Mouse (Mus musculus) myocyte (in vitro differentiated cells): ENCODE results near the gene Shroom3. TPM values are rescaled to one million over a fixed set of nuclear protein-coding genes. Genes with fewer than 3 reads are reported as not detected.

Source experiments
- H3K27me3 ChIP-seq: one replicate; pipeline ENCODE4 v1.6.1; 2011; ENCODE audit not compliant: control insufficient read depth, insufficient read depth, insufficient read length
- H3K36me3 ChIP-seq: one replicate; pipeline ENCODE4 v1.6.1; 2011; ENCODE audit not compliant: control insufficient read depth, insufficient read depth
- H3K4me2 ChIP-seq: one replicate; pipeline ENCODE4 v1.6.1; 2011; ENCODE audit warnings: low read depth, control low read depth
- H3K4me3 ChIP-seq: one replicate; pipeline ENCODE4 v1.5.1; 2011; ENCODE audit warnings: mild to moderate bottlenecking, control low read depth, moderate library complexity
- H3K79me2 ChIP-seq: one replicate; pipeline ENCODE4 v1.6.1; 2011; ENCODE audit not compliant: control insufficient read depth, insufficient read depth
- H3ac ChIP-seq: one replicate; pipeline ENCODE4 v1.6.1; 2011; ENCODE audit not compliant: control insufficient read depth, insufficient read length
- CEBPB ChIP-seq: IDR thresholded peaks from 2 replicates; pipeline ENCODE4 v1.6.1; 2011; ENCODE audit warnings: mild to moderate bottlenecking, moderate library complexity; ENCODE audit not compliant: poor library complexity, insufficient read depth, severe bottlenecking
- E2F4 ChIP-seq: IDR thresholded peaks from one replicate; pipeline ENCODE4 v1.6.1; 2011; ENCODE audit warnings: mild to moderate bottlenecking, control low read depth, moderate library complexity; ENCODE audit not compliant: insufficient read depth
- MAX ChIP-seq: IDR thresholded peaks from one replicate; pipeline ENCODE4 v1.6.1; 2011; ENCODE audit warnings: low read depth, mild to moderate bottlenecking, control low read depth
- MYOD1 ChIP-seq, 3 experiments: IDR thresholded peaks; one replicate each; pipeline ENCODE4 v1.6.1; 2011; ENCODE audit warnings: control low read depth in 2 of 3, low read depth in 2 of 3, mild to moderate bottlenecking in 2 of 3, moderate library complexity in 1 of 3; ENCODE audit not compliant: insufficient read length in 2 of 3, control insufficient read depth in 1 of 3
- MYOG ChIP-seq, 3 experiments: IDR thresholded peaks; one replicate each; pipeline ENCODE4 v1.6.1; 2011; ENCODE audit warnings: control low read depth in 2 of 3, low read depth in 2 of 3, mild to moderate bottlenecking in 2 of 3; ENCODE audit not compliant: insufficient read length in 2 of 3, control insufficient read depth in 1 of 3, insufficient read depth in 1 of 3
- POLR2A ChIP-seq: IDR thresholded peaks from one replicate; pipeline ENCODE4 v1.6.1; 2011; ENCODE audit warnings: low read depth, mild to moderate bottlenecking, control low read depth, moderate library complexity; ENCODE audit not compliant: insufficient read length
- POLR2AphosphoS2 ChIP-seq: IDR thresholded peaks from one replicate; pipeline ENCODE4 v1.6.1; 2011; ENCODE audit warnings: low read depth, control low read depth; ENCODE audit not compliant: insufficient read length
- REST ChIP-seq: IDR thresholded peaks from one replicate; pipeline ENCODE4 v1.6.1; 2011; ENCODE audit warnings: mild to moderate bottlenecking, control low read depth, moderate library complexity; ENCODE audit not compliant: insufficient read depth, insufficient read length
- SRF ChIP-seq: IDR thresholded peaks from one replicate; pipeline ENCODE4 v1.6.1; 2011; ENCODE audit warnings: low read depth; ENCODE audit not compliant: control insufficient read depth, insufficient read length
- TCF12 ChIP-seq: IDR thresholded peaks from one replicate; pipeline ENCODE4 v1.6.1; 2011; ENCODE audit warnings: mild to moderate bottlenecking, control low read depth; ENCODE audit not compliant: poor library complexity, insufficient read depth, severe bottlenecking
- TCF3 ChIP-seq: IDR thresholded peaks from one replicate; pipeline ENCODE4 v1.6.1; 2011; ENCODE audit warnings: low read depth, control low read depth; ENCODE audit not compliant: insufficient read length
- USF1 ChIP-seq: IDR thresholded peaks from one replicate; pipeline ENCODE4 v1.6.1; 2011; ENCODE audit warnings: low read depth, mild to moderate bottlenecking, control low read depth, moderate library complexity
- polyA plus RNA-seq: library from polyadenylated mRNA; unstranded; fragments of >200 nt; fragmentation: generic; extraction: Trizol; gene quantifications from one replicate; pipeline ENCODE4 v1.2.1, GENCODE M21; 2012; ENCODE audit warnings: missing spikeins

Shroom3 gene
- polyA plus RNA-seq, 1 experiment: 7.1 TPM

DNA sequence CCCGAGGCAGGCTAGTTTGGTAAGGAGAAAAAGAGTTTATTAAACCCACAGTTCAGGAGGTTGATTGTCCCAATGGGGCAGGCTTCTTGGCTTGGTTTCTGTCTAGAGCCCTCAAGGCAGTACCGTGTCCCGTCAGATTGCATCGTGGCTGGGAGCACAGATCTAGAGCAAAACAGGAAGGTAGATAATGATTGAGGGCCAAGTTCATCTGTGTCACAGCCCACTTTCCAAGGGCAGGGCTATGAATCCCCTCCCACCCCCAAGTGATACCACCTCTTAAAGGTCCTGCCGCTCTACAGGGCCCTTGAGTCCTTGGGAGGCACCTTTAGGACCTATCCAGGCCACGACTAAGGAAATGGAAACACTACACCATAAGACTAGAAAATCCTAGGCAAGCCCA, 234.5 kb downstream of the Shroom3 start:
- Histone ChIP-seq H3K4me3 (no peak overlapping the region), H3K27me3 (no peaks in the 10 kb centered on the region), H3K79me2 (no peaks in the 10 kb centered on the region), H3ac (no peak overlapping the region), H3K4me2 (no peak overlapping the region), H3K36me3 (no peaks in the 10 kb centered on the region)
- no peak for TF ChIP-seq REST
- no peak for TF ChIP-seq MYOD1 (IDR thresholded peaks at IDR 0.05; ENCODE audit: control insufficient read depth in 1 of 3, insufficient read length in 2 of 3, low read depth in 2 of 3)
- no peak for TF ChIP-seq MAX
- TF ChIP-seq CEBPB: no peak
- no peak for TF ChIP-seq TCF3
- no peak for TF ChIP-seq MYOG (IDR thresholded peaks at IDR 0.05; ENCODE audit: control insufficient read depth in 1 of 3, insufficient read depth in 1 of 3, insufficient read length in 2 of 3, low read depth in 2 of 3)
- TF ChIP-seq TCF12: no peak
- no peak for TF ChIP-seq USF1
- no peak for TF ChIP-seq SRF
- TF ChIP-seq E2F4: no peak
- no peak for TF ChIP-seq POLR2AphosphoS2
- TF ChIP-seq POLR2A: no peak

DNA sequence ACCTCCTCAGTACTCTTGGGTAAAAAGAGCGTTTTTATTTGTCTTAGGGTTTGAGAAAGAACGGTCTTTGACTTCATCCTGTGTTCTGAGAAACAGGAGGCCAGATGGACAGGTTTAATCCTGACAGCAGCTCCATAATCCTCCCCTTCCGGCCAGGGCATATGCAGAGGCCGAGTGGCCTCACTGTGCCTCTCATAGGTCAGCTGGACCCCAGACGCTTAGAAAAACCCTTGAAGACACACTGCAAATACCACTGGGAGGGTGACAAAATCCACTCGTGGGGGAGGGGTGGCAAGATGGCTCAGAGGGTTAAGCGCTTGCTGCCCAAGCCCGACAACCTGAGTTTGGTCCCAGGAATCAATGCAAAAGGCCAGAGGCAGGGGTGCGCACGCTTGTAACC, 234.9 kb downstream of the Shroom3 start:
- Histone ChIP-seq H3ac (no peak overlapping the region), H3K4me2 (no peak overlapping the region), H3K79me2 (no peaks in the 10 kb centered on the region), H3K27me3 (no peaks in the 10 kb centered on the region), H3K36me3 (no peaks in the 10 kb centered on the region), H3K4me3 (no peak overlapping the region)
- TF ChIP-seq TCF3 (no peak), MYOD1 (IDR thresholded peaks at IDR 0.05; ENCODE audit: control insufficient read depth in 1 of 3, insufficient read length in 2 of 3, low read depth in 2 of 3) (no peak), POLR2AphosphoS2 (no peak), SRF (no peak), MYOG (IDR thresholded peaks at IDR 0.05; ENCODE audit: control insufficient read depth in 1 of 3, insufficient read depth in 1 of 3, insufficient read length in 2 of 3, low read depth in 2 of 3) (no peak), REST (no peak), MAX (no peak), POLR2A (no peak), USF1 (no peak), E2F4 (no peak), CEBPB (no peak), TCF12 (no peak)

DNA sequence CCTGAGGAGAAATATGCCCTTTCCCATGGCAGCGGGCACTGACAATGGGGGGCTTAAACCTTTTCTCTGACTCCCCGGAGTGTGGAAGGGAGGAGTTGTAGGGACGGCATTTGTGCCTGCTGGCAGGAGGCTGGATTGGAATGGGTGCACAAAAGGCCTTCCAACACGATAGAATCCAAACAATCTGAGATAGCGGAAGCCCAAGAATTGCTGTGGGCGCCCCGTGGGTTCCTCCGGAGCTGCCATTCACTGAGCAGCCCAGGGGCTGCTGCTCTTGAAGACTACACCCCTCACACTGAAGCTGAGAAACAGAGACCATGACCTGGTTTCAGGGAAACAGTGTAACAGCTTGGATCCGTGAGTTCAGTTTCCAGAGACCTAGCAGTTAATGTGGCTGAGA, 235.6 kb downstream of the Shroom3 start:
- no peak for TF ChIP-seq MYOG (IDR thresholded peaks at IDR 0.05; ENCODE audit: control insufficient read depth in 1 of 3, insufficient read depth in 1 of 3, insufficient read length in 2 of 3, low read depth in 2 of 3)
- no peak for TF ChIP-seq TCF3
- TF ChIP-seq MAX: no peak
- no peak for TF ChIP-seq MYOD1 (IDR thresholded peaks at IDR 0.05; ENCODE audit: control insufficient read depth in 1 of 3, insufficient read length in 2 of 3, low read depth in 2 of 3)
- no peak for TF ChIP-seq TCF12
- TF ChIP-seq USF1: no peak
- no peak for TF ChIP-seq POLR2AphosphoS2
- no peak for TF ChIP-seq POLR2A
- no peak for TF ChIP-seq E2F4
- Histone ChIP-seq H3K4me2 (no peak overlapping the region), H3K27me3 (no peaks in the 10 kb centered on the region), H3K36me3 (no peaks in the 10 kb centered on the region), H3ac (no peak overlapping the region), H3K4me3 (no peak overlapping the region), H3K79me2 (no peaks in the 10 kb centered on the region)

DNA sequence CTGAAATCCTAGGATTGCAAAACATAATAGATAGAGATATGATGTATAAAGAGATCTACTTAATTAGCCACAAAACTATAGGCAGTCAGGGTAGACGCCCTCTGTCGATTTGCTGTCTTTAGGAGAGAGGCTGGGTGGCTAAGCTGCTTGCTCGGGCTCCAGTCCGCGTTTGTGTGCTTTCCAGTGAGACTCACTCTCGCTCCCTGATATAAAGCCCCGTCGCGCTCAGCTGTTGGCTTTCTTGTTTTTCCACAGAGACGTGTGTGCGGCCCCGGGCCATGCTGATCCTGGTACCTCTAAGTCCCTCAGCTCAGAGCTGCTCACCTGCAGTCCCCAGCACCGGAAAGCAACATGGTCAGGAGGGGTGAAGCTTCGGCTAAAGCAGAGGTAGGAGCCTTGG, 236.2 kb downstream of the Shroom3 start:
- Histone ChIP-seq H3K4me3 (no peak overlapping the region), H3K79me2 (no peaks in the 10 kb centered on the region), H3K27me3 (no peaks in the 10 kb centered on the region), H3ac (no peak overlapping the region), H3K36me3 (no peaks in the 10 kb centered on the region), H3K4me2 (no peak overlapping the region)
- TF ChIP-seq CEBPB: no peak
- no peak for TF ChIP-seq MAX
- no peak for TF ChIP-seq POLR2AphosphoS2
- TF ChIP-seq MYOD1 (IDR thresholded peaks at IDR 0.05; ENCODE audit: control insufficient read depth in 1 of 3, insufficient read length in 2 of 3, low read depth in 2 of 3): no peak
- TF ChIP-seq TCF3: no peak
- no peak for TF ChIP-seq E2F4
- TF ChIP-seq TCF12: no peak
- no peak for TF ChIP-seq MYOG (IDR thresholded peaks at IDR 0.05; ENCODE audit: control insufficient read depth in 1 of 3, insufficient read depth in 1 of 3, insufficient read length in 2 of 3, low read depth in 2 of 3)
- TF ChIP-seq USF1: no peak
- no peak for TF ChIP-seq SRF
- no peak for TF ChIP-seq POLR2A

DNA sequence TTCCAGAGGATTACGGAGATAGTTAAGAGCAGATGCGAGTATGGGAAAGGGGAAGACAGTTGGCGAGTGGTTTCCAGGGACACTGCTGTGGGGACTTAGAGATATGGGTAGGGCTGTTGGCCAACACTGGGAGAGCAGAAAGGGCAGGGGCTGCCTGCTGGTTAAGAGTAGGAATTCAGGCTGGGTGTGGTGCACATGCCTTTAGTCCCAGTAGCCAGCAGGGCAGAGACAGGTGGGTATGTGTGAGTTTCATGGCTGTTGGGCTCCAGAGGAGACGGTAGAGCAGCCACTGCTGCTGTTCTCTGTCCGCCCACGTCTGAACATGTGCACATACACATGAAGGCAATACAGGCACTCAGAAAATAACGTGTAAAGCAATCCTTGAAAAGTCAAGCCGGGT, 237.7 kb downstream of the Shroom3 start:
- no peak for TF ChIP-seq REST
- peak; percentile 19 for TF ChIP-seq TCF3
- no peak for TF ChIP-seq USF1
- TF ChIP-seq TCF12: peak; percentile 18
- TF ChIP-seq MYOD1 (IDR thresholded peaks at IDR 0.05; ENCODE audit: control insufficient read depth in 1 of 3, insufficient read length in 2 of 3, low read depth in 2 of 3): peak; percentile 19 to 88 (median 76)
- TF ChIP-seq MYOG (IDR thresholded peaks at IDR 0.05; ENCODE audit: control insufficient read depth in 1 of 3, insufficient read depth in 1 of 3, insufficient read length in 2 of 3, low read depth in 2 of 3): peak; percentile 46 to 92 (median 79)
- Histone ChIP-seq H3K4me3 (no peak overlapping the region), H3K27me3 (no peaks in the 10 kb centered on the region), H3K79me2 (no peaks in the 10 kb centered on the region), H3K4me2 (no peak overlapping the region), H3K36me3 (no peaks in the 10 kb centered on the region), H3ac (no peak overlapping the region)
